Mouse (Mus musculus): ENCODE measurements around the gene Mymx.
A peak's percentile ranks its signal among the peaks of the same experiment; 100 is the strongest.

DNA sequence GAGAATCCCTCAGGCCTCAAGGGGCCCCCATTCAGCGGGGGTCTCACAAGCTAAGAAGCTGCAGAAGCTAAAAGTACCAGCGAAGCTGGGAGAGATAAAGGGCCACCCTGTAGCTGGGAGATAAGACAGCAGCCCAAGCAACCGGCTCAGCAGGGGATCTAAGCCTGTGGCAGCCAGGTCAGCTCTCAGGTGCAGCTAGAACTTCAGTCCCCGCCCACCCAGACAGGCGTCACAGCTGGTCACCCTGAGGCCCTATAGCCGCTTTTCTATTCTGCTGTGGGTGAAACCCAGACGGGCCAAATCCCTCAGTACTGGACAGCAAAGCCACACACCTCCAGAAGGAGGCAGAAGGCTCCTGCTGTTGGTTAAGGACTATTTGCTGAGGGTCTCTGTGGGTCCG is 8.4 kb downstream of the Mymx start:
- TF ChIP-seq POLR2A (IDR thresholded peaks at IDR 0.05; ENCODE audit: low read depth, low read length) (no peak), CTCF (conservative IDR thresholded peaks at IDR 0.05; ENCODE audit: insufficient read depth, insufficient read length, low read depth, low read length) (peak; percentile 37; the same call in 1 of the 2 replicates)
